Mouse (Mus musculus): Measurements from ENCODE around the gene Fdxr.

Gene Fdxr

DNA sequence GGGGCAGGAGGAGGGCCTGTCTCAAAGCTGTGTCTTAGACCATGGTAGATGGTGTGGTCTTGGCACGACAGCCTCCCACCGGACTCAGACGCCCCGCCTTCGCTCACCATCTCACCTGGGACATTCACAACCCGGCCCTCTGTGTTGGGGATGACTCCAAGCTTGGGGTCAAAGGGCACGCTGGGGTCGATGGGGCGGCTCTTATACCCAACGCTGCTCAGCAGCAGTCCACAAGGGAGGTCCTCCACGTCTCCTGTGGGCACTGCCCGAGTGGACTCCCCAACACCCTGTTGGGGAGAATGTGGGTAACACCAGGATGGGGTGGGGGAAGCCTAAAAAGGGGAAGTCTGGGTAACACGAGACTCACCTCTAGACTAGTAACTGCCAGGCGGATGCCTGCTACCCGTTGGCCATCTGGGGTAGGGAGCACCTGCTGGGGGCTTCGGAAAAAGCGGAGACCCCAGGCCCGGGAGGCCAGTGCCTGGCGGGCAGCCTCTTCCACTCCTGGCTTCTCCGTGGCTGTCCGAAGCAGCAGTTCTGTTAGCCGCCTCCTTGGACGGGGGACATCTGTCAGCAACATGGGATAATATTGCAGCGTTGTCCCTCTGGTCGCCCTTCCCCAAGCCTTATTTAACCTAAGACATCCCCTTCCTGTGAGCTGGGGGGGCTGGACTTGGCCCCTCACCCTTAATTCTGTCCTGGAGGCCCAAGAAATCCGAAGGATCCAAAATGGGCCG is 7.4 kb downstream of the Fdxr start:
- no peak for DNase-seq (ENCODE audit: low spot score in 2 of 2)

DNA sequence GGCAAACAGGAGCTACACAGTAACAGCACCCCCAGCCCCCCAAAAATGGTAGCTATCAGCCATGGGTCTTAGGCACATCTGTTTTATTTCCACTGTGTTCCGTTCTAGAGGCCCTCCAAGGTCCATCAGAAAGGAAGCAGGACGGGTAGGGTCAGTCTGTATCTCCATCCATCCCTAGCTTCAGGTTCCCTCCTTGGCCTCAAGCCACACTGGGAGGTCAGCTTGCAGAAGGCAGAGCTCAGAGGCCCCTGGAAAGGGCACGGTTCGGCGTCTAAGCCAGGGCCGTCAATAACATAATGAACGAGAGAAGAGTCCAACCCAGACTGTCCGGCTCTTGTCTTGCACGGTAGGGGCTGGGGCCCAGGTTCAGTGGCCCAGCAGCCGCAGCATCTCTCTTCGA is 8.9 kb downstream of the Fdxr start:
- no peak for DNase-seq (ENCODE audit: low spot score in 2 of 2)

DNA sequence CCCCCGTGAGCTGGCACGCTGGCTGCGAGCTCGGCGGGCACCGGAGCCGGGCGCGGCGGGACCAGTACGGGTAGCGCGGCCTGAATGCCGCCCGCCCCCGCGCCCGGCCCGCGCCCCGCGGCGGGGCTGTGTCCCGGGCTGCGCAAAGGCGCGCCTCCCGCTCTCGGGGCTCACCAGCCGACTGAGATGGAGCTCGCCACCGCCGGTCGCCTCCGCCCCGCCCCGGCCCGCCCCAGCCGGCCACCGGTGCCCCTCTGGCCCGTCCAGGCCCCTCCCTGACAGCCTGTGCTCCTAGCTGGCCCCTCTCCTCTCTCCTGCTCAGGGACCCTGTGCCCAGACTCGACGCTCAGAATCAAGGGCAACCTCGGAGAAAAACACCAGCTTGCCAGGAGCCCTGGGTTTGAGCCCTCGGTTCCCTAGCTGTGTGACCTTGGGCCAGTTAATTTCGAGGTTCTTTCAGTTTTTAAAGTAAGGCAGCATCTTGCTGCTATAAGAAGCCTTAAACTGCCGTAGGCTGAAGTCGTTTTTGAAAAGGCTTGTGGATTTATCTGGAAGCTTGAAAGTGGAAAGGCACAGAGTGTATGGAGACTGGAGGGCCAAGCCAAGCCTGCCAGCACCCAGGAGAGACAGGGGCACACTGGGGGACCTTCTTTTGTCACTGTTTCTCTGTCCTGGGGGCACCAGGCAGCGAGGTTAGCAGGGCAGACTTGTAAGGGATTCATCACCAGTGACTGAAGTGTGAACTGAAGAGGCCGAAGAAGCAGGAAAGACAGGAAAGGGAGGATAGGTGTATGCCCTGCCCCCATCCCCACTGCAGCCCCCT is 9.6 kb downstream of the Fdxr start, which contains the start of gene Grin2c:
Gene Grin2c (minus strand): TSS at position 183 of the 823 bp plus-strand sequence.
- DNase-seq (ENCODE audit: low spot score in 2 of 2), result no peak

DNA sequence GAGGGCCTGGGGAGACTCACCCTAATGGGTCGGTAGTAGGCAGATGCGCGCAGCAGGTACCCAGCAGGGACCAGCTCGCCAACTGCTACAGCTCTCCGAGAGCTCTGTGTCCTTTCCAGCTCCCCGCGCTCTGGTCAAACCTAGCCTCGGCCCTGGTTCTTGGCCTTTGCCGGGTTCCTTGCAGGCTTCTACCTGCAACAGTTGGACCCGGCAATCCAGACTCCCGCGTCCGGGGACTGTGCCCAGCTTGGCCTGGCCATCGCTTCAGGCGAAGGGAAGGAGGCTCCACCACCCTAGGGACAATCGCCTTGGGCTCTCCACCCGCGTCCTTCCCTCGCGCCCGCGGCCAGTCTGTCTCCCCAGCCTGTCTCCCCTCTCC is 10.5 kb downstream of the Fdxr start:
- DNase-seq (ENCODE audit: low spot score in 2 of 2), result no peak

DNA sequence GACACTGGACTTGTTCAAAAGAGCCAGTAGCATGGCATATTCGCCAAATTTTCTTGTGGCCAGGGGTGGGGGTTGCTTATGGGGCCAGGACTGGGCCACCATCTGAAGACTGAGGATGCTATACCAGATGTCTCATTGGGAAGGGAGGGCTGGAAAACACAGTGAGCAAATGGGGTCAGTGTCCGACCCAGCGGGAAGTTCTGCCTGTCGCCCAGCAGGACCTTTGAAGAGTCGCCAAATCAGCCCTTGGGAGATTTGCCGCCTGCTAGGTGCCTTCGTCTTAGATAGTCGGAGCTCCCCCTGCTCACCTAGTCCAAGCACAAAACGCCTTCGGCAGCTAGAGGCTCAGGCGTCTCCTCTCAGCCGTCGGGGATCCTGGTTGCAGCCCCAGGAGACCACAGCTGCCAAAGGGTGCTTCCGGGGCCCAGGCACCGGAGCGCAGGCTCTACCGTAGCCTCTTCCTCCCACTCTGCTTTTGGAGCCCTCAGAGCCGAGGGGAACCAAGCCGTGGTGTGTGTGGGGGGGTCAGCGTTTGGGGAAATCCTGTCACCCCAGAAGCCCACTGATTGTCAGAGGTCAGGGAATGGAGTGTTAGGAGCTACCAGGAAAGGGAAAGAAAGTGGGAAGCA is 11.0 kb downstream of the Fdxr start:
- no peak for DNase-seq (ENCODE audit: low spot score in 2 of 2)

DNA sequence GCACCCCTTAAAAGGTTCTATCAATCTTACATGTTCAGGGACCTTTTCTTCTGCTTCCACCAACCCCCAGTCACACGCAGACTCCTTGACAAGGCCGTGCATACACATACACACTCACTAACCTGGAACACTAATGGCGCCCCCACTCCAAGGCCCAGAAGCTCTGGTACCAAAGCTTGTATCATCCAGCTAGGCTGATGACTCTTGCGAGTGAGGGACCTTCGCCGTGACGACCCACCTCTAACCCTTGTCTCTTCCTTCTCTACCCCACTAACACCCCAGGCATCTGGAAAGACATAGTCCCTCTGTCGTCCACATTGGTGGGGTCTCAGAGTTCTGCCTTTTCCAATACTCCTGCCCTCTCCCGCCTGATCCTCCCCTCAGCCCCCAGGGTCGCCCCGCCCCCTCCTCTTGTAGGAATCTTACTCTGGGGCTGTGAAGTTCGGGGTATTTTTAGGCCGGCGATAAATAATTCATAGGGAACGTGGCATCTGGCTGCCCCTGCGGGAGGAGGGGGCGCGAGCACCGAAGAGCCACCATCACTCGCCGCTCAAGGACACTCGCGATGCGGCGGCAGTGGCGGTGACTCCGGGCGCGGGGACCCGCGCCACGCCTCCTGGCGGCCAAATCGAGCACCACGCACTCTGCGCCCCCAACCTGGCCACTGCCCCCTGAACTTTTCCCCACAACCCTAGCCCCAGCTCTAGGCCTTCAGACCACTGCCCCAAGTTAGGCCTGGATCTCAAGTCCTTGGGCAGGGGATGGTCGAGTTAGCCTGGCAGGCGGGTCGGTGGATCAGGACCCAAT is 11.8 kb downstream of the Fdxr start:
- peak in 1 of 2 experiments; percentile 46 for DNase-seq (ENCODE audit: low spot score in 2 of 2)

DNA sequence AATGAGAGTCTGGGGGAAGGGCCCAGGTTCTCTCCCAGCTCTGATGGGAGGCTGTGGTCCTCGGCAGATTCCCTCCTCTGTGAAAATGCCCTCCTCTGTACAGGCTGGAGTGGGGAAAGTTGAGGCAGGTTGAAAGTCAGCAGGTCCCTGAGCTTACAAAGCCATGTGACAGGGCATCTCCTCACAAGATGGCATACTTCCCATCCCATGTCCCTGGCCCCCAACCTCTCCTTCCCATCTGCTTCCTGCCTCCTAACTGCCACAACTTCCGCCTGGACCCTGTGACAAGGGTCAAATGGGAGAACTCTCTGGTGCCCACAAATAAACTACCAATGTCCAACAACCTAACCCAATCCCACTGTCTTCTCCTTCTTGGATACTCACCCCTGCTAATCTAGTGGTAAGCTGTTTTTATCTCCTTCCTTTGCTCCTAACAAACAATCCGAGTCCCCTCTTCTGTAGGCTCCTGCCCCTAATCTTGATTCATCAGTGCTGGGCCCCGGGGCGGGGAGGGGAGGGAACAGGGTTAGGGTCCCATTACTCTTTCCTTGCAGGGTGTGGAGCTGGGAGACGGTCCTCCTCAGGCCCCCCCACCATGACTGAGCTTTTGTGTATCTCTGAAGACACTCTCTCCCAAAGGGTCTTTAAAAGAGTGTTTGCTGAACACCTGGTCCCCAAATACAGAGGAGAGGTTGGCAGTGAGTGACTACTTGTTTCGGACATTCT is 12.6 kb downstream of the Fdxr start:
- DNase-seq (ENCODE audit: low spot score in 2 of 2), result no peak

DNA sequence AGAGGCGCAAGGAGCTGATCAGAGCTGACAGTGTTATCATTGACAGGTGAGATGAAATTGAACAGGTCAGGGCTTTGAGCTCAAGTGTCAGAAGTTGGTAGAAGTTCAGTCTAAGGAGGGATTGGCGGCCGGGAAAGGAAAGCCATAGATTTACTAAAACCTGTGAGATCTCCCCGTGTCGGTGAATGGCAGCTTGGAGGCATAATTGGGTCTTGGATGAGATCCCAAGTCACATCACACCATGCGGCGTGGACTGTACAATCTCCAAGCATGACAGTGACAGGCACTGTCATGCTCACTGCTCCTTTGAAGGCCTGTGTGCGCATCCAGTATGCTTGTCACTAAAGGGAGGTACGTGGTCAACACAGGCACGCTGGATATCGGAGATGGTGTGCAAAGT is 13.9 kb downstream of the Fdxr start:
- no peak for DNase-seq (ENCODE audit: low spot score in 2 of 2)

DNA sequence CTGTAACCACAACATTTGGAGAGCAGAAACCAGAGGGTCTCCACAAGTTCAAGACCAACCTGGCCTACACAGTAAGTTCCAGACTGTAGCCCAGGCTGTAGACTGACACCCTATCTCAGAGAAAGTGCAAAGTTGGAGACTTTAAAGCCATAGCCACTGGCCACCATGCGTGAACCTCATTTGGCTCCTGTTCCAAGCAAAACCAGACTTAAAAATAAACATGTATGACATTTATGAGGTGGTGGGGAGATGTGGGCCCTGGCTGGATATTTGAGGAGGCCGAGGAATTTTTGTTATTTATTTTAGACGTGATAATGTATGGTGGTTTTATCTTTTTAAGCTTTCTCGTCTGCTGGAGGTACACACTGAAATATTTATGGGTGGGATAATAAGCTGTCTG is 17.7 kb downstream of the Fdxr start:
- DNase-seq (ENCODE audit: low spot score in 2 of 2), result no peak

DNA sequence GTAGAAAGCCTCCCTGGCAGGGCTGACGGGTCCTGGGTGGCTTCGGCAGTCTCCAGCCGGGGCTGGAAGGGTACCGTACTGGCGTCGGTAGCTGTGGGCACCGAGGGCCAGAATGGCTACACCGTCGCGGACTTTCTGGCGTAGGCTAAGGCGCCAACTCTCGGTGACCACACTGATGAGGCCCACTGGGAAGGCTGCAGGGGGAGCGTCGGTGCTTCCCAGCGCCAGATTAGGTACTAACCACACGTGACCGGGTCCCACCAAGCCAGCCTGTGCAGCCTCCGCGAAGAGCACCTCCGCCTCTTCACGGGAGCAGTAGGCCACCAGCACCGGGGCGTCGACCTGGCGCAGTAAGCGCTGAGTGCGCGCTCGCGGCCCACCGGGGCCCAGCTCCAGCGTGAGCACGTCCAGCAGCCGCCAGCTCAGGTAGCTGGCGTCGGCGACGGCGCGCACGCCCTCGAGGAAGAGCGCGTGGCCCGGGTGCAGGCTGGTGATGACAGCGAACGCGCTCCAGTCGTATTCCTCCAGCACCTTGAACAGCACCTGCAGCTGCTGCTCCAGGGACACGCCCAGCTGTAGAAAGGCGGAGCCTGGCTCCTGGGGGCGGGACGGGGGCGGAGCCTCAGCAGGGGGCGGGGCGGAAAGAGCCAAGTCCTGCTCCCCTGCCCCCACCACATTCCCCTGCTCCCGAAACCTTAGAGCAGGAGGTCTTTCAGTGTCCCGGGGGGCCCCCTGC is 18.9 kb downstream of the Fdxr start:
- no peak for DNase-seq (ENCODE audit: low spot score in 2 of 2)

DNA sequence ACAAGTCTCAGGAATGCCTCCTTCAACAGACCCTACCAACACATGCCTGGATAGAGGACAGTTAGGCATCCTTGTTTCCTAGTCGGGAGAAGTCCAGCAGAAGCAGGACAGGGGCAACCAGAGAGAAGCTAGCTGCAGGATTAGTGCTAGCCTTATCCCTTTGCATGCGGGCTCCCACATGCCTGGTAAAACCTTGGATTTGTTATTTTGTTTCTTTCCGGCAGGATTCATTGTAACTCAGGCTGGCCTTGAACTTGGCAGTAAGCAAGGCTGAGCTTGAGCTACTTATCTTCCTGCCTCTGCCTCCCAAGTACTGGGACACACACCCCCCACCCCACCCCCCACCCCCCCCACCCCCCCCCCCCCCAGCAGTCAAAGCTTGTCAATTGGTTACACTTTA is 25.6 kb downstream of the Fdxr start:
- no peak for DNase-seq (ENCODE audit: low spot score in 2 of 2)

DNA sequence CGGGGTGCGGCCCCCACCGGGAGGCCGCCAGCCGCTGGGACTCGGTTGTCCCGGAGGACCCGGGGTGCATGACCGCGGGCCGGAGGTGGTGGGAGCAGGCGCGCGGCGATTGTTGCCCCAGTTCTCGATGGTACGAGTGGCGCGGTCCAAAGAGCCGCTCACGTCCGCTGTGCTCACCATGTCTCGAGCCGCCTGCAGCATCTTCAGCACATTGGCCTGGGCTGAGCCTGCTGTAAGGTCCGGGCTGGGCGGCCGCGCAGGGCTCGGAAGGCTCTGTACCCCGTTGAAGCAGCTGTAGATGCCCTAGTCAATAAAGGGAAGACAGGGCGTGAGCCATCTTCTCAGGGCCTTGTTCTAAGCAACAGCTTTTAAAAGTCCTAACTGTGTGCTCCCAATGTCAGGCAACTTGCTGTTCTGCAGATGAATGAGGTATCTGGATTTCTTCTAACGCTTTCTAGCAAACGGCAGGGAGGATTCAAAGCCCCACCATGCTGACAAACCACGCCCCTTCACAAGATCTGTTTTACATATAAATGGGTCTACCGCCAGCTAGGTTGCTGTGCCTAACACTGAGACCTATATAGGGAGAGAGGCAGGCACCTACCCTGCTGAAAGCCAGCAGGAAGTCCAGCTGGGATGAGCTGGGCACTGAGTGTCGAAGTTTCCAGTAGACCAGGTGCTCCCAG is 26.3 kb downstream of the Fdxr start:
- DNase-seq (ENCODE audit: low spot score in 2 of 2), result no peak

DNA sequence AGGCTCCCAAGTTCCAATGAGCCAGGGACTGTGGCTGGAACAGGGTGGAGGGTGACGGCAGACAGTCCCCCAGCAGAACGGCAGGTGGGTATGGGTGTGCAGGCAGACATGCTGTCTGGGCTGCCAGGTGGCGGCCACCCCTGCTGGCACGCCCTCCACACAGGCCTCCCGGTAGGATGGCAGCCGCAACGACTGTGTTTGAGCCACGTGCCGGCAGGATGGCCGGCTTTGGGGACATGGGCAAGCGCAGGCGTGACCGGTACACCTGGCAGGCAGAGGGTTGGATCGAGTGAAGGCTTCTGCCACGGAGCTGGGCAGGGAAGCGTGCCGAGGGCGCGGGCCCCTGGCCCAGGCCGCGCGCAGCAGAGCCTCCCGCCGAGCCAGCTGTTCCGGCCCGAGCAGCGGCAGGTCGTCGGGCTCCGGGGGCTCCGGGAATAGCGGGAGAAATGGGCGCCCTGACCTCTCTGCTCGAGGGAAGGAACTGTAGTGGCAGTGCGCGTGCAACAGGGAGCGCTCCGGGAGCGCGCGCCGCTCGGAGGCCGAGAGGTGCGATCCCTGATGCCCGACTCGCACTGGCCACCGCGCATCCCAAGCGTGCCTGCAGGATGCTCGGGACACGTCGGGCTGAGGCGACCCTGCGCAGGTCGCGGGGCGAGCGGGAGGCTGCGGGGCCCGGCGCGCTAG is 27.0 kb downstream of the Fdxr start:
- DNase-seq (ENCODE audit: low spot score in 2 of 2), result no peak

DNA sequence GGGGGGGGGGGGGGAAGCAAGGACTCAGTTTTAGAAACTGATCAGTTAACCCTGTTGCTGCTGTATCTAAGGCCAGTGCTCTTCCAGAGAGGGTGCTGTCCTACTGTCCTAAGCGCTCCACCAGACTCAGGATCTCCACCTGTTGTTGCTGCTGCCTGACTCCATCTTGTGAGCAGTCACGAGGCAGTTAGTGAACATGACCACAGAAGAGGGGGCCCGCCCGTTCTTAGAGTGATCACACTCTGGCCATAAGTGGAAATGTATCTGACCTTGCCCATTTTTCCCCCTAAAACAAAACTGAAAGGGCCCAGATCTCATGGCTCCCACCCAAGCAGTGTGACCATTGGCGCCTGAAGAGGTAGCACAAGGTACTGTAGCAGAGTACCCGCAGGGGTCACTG is 28.9 kb downstream of the Fdxr start:
- DNase-seq (ENCODE audit: low spot score in 2 of 2), result no peak

DNA sequence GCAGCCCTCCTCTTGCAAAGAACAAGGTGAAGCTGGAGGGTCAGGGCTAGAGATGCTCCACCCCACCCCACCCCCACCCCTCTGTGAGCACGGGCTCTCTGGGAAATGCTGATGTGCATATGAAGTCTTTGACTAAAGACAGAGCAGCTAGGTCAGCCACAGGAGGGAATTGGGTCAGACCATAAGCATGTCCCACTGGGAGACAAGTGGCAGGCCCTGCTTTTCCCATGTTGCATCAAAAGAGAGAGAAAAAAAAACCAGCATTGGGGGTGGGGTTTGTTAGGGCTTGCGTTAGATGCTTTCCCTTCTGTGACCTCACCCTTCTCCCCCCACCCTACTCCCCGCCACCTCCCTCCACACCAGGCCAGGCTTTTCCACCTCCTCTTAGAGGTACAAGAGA is 29.6 kb downstream of the Fdxr start:
- DNase-seq (ENCODE audit: low spot score in 2 of 2), result no peak

DNA sequence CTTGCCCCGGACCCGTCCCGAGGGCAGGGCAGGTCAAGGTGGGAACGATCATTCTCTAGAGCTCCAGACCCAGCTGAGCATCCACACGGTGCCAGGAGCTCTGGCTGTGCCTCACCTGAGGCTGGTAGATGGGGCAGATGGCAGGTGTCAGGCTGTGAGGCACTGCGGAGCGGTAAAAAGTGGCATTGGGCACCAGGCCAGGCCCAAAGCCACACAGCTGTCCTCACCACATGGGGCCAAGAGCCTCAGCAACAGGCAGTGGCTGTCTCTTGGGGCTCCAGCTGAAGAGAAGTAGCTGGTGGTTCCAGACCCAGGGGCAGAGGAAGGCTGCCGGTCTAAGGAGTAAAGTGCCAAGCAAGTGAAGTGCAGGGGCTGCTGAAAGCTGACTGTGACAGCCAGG is 30.5 kb downstream of the Fdxr start:
- no peak for DNase-seq (ENCODE audit: low spot score in 2 of 2)

DNA sequence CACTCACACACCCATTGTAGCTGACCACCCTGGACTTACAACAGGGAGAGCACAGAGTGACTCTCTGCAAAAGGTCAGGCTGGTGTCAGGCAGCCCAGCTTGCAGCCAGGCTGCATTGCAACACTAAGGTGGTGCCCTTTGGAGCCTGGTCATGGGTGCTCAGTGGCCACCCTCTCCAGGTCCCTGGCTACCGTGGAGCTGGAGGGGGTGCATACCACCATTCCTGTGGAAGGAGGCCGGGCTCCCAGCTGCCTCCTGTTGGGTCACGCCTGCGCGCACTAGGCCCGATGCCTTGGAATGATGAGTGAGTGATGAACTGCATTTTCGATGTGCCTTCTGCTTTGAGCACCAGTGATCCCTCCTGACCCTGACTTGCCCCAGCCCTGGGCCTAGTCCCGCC is 32.0 kb downstream of the Fdxr start:
- no peak for DNase-seq (ENCODE audit: low spot score in 2 of 2)

DNA sequence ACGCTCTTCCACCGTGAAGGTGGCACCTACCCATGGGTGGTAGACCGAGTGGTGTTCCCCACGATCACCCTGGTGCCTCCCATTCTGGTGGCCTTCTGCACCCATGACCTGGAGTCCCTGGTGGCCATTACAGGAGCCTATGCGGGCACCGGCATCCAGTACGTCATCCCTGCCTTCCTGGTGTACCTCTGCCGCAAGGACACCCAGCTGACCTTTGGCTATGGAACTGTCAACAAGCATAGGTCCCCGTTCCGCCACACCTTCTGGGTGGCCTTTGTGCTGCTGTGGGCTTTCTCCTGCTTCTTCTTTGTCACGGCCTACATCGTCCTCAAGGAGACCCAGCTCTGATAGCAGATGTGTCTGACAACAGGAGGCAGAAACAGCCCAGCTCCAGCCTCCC is 33.1 kb downstream of the Fdxr start:
- DNase-seq (ENCODE audit: low spot score in 2 of 2), result no peak

DNA sequence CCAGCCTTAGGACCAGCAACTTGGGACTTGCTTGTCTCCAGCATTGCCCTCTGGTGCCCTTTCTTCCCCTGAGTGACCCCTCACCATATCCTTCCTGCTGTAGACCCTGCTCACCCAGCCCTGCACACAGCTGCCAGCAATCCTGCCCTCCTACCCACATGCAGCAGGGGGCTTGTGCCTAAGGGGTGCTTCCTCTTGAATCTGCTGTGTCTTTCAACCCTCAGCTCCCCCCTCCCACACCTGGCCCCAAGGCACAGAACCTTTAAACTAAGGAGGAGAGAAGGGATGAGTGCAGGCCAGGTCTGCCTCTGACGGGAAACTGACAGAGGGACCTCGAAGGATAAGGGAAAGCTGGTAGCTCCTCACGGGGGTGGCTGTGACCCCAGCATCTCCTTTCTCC is 34.1 kb downstream of the Fdxr start:
- no peak for DNase-seq (ENCODE audit: low spot score in 2 of 2)
